Mouse (Mus musculus) CH12.LX (cell line): Measurements from ENCODE around the gene Cck. TPM values are rescaled to one million over a fixed set of nuclear protein-coding genes. Genes with fewer than 3 reads are reported as not detected.
"Not testable (repeated sequence)": the region's sequence is repeated elsewhere in the genome, so short reads cannot be mapped to it uniquely, and the experiment has no call there.

ENCODE experiments used
- DNase-seq: peaks from one replicate; pipeline ENCODE4 v3.0.0-alpha.2; 2013; ENCODE audit errors: extremely low read depth
- H3K27ac ChIP-seq: 2 replicates; pipeline ENCODE4 v1.5.1; 2012; ENCODE audit warnings: low read depth, mild to moderate bottlenecking, control low read depth, moderate library complexity; ENCODE audit not compliant: insufficient read depth
- H3K27me3 ChIP-seq: replicated peaks from 2 replicates; pipeline ENCODE3; 2012; ENCODE audit warnings: inconsistent platforms
- H3K36me3 ChIP-seq, 2 experiments: replicated peaks in 1 of 2; 2 replicates each; pipeline versions ENCODE3 to v1.6.1; 2012; ENCODE audit warnings: inconsistent platforms in 1 of 2, low read length in 1 of 2, mild to moderate bottlenecking in 1 of 2, mixed read lengths in 1 of 2, moderate library complexity in 1 of 2; ENCODE audit not compliant: control insufficient read depth in 1 of 2, insufficient read depth in 1 of 2
- H3K4me1 ChIP-seq, 2 experiments: 2 replicates each; pipeline ENCODE4 v1.6.1; 2012; ENCODE audit warnings: inconsistent platforms in 1 of 2, moderate library complexity in 1 of 2; ENCODE audit not compliant: insufficient read depth in 2 of 2, control insufficient read depth in 1 of 2
- H3K4me2 ChIP-seq: 2 replicates; pipeline ENCODE4 v1.6.1; 2012; ENCODE audit warnings: low read depth, mild to moderate bottlenecking, control low read depth; ENCODE audit not compliant: poor library complexity, insufficient read depth, severe bottlenecking
- H3K4me3 ChIP-seq, 3 experiments: fragments of 150-350 bp in 1 of 3; sonication (generic) in 1 of 3; replicated peaks in 1 of 3; 2 replicates each; pipeline versions ENCODE3 to v1.5.1; 2011 to 2012; ENCODE audit warnings: low read depth in 2 of 3, low read length in 2 of 3, mild to moderate bottlenecking in 2 of 3, moderate library complexity in 2 of 3, control low read depth in 1 of 3, improper control_type of control experiment in 1 of 3, inconsistent platforms in 1 of 3, mixed read lengths in 1 of 3; ENCODE audit not compliant: poor library complexity in 1 of 3
- H3K79me2 ChIP-seq: replicated peaks from 2 replicates; pipeline ENCODE4 v1.6.1; 2012; ENCODE audit warnings: mild to moderate bottlenecking, moderate library complexity; ENCODE audit not compliant: control insufficient read depth, poor library complexity, insufficient read depth, severe bottlenecking; ENCODE audit errors: extremely low read depth
- H3K9ac ChIP-seq: 2 replicates; pipeline ENCODE4 v1.6.1; 2012; ENCODE audit warnings: low read depth, mild to moderate bottlenecking, control low read depth, moderate library complexity; ENCODE audit not compliant: insufficient read depth
- H3K9me3 ChIP-seq: replicated peaks from 2 replicates; pipeline ENCODE3; 2012; ENCODE audit warnings: low read length, inconsistent platforms, mixed read lengths
- CHD1 ChIP-seq: IDR thresholded peaks from 2 replicates; pipeline ENCODE4 v1.6.1; 2012; ENCODE audit warnings: low read depth, low read length, improper control_type of control experiment, inconsistent platforms
- E2F4 ChIP-seq: IDR thresholded peaks from 2 replicates; pipeline ENCODE4 v1.6.1; 2011; ENCODE audit warnings: low read depth, low read length, improper control_type of control experiment; ENCODE audit not compliant: insufficient replicate concordance
- EP300 ChIP-seq: IDR thresholded peaks from 2 replicates; pipeline ENCODE4 v1.6.1; 2011; ENCODE audit warnings: low read length, improper control_type of control experiment
- HCFC1 ChIP-seq: IDR thresholded peaks from 2 replicates; pipeline ENCODE4 v1.6.1; 2012; ENCODE audit warnings: low read depth, mild to moderate bottlenecking, inconsistent platforms, low read length, improper control_type of control experiment
- KAT2A ChIP-seq: IDR thresholded peaks from 2 replicates; pipeline ENCODE4 v1.6.1; 2012; ENCODE audit warnings: low read length, improper control_type of control experiment, inconsistent platforms; ENCODE audit not compliant: insufficient replicate concordance
- MAFK ChIP-seq: IDR thresholded peaks from 2 replicates; pipeline ENCODE4 v1.6.1; 2011; ENCODE audit warnings: low read length, improper control_type of control experiment; ENCODE audit not compliant: insufficient replicate concordance
- MAX ChIP-seq: IDR thresholded peaks from 2 replicates; pipeline ENCODE4 v1.6.1; 2011; ENCODE audit warnings: low read length, improper control_type of control experiment
- MAZ ChIP-seq: IDR thresholded peaks from 2 replicates; pipeline ENCODE4 v1.6.1; 2012; ENCODE audit warnings: low read depth, mild to moderate bottlenecking, inconsistent platforms, low read length, improper control_type of control experiment, moderate library complexity
- MEF2A ChIP-seq: IDR thresholded peaks from 2 replicates; pipeline ENCODE4 v1.6.1; 2014; ENCODE audit warnings: low read depth, mild to moderate bottlenecking, inconsistent platforms, low read length, improper control_type of control experiment, borderline replicate concordance
- MYC ChIP-seq: IDR thresholded peaks from 2 replicates; pipeline ENCODE4 v1.6.1; 2011; ENCODE audit warnings: low read depth, mild to moderate bottlenecking, improper control_type of control experiment, low read length
- NRF1 ChIP-seq: IDR thresholded peaks from 2 replicates; pipeline ENCODE4 v1.6.1; 2014; ENCODE audit warnings: low read depth, mild to moderate bottlenecking, inconsistent platforms, low read length, improper control_type of control experiment, moderate library complexity
- PAX5 ChIP-seq: IDR thresholded peaks from 2 replicates; pipeline ENCODE4 v1.6.1; 2012; ENCODE audit warnings: low read length, inconsistent platforms, mixed read lengths
- POLR2AphosphoS2 ChIP-seq: IDR thresholded peaks from 2 replicates; pipeline ENCODE4 v1.6.1; 2011; ENCODE audit warnings: low read depth, low read length, improper control_type of control experiment
- RCOR1 ChIP-seq: conservative IDR thresholded peaks from 2 replicates; pipeline ENCODE4 v1.6.1; 2012; ENCODE audit warnings: low read depth, mild to moderate bottlenecking, inconsistent platforms, low read length, improper control_type of control experiment
- SIN3A ChIP-seq: IDR thresholded peaks from 2 replicates; pipeline ENCODE4 v1.6.1; 2012; ENCODE audit warnings: low read length, improper control_type of control experiment, inconsistent platforms
- TBP ChIP-seq: conservative IDR thresholded peaks from 2 replicates; pipeline ENCODE4 v1.6.1; 2011; ENCODE audit warnings: low read depth, low read length, improper control_type of control experiment
- TCF12 ChIP-seq: IDR thresholded peaks from 2 replicates; pipeline ENCODE4 v1.6.1; 2014; ENCODE audit warnings: low read depth, mild to moderate bottlenecking, inconsistent platforms, low read length, improper control_type of control experiment
- ZMIZ1 ChIP-seq: IDR thresholded peaks from 2 replicates; pipeline ENCODE4 v1.6.1; 2012; ENCODE audit warnings: low read depth, mild to moderate bottlenecking, inconsistent platforms, low read length, improper control_type of control experiment
- dilution Hi-C: fragments of 300-500 bp; cut with MboI; formaldehyde crosslinking; loops from 2 replicates; pipeline ENCODE4 v1.14.3; 2020; ENCODE audit warnings: low sequenced_read_pairs; ENCODE audit not compliant: extremely low pct_unique_long_range_greater_than_20kb, extremely low pct_ligation_motif_present
- in situ Hi-C: fragments of 300-500 bp; cut with MboI; formaldehyde crosslinking; loops from 3 replicates; pipeline ENCODE4 v1.14.3; 2019; ENCODE audit warnings: low sequenced_read_pairs, low pct_ligation_motif_present, low pct_unique_long_range_greater_than_20kb, mixed read lengths
- polyA plus RNA-seq: library from polyadenylated mRNA; unstranded; fragments of >175 nt; gene quantifications from 2 replicates; pipeline ENCODE4 v1.2.1, GENCODE M21; 2012; ENCODE audit warnings: low read depth; ENCODE audit not compliant: insufficient read length
- total RNA-seq, 2 experiments: library from RNA; depleted of rRNA; stranded (reverse); fragments of 300-350 nt in 1 of 2; fragments of >200 nt in 1 of 2; gene quantifications; 2 replicates each; pipeline ENCODE4 v1.2.3; 2012 to 2014

Gene Cck
- total and polyA plus RNA-seq, 3 experiments, result not detected

DNA sequence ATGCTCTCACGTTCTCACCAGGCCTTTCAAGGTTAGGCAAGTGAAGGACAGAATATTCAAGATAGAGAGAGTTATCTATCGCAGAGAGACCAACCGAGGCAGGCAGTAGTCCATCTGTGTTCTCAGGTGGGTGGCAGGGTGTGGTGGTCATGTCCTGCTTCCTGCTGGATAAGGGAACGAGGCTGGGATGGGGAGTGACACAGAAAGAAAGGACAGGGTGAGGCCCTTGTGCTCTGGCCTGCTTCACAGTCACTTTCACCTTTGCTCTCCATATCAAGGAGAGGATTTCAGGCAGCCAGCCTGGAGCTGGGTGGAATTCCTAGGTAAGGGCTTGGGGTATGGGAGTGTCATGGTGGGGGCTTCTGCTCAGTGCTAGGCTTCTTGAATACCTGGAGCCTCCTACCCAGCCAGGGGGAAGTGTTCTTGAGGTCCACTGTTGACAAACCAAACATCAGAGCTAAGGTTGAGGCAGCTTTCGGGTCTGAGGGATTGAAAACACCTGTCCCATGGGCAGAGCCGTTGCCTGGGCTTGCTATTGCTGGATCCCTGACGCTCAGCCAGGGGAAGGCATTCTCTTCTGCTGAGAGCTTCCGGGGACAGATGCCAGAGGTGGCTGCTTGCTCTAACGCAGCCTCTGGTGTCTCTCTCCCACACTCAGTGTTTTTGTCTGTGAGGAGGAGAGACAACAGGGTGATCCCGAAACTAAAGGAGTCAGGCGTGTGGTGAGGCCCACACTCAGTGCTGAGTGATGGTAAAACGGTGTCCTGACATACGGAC, 38.6 kb downstream of the Cck start:
- Histone ChIP-seq H3K9ac (no peak overlapping the region), H3K4me3 (no peak overlapping the region), H3K4me2 (no peak overlapping the region)
- in situ Hi-C loops, result loop anchor here (10.0 kb wide), 1 partner anchor 202 kb away; no protein-coding TSS in a partner anchor
- no peak for DNase-seq
- TF ChIP-seq TBP (no peak), HCFC1 (no peak), MYC (no peak), EP300 (no peak), E2F4 (no peak), POLR2AphosphoS2 (no peak), MEF2A (no peak), RCOR1 (no peak), PAX5 (no peak), MAZ (no peak), SIN3A (no peak), MAX (no peak), NRF1 (no peak), KAT2A (no peak), MAFK (no peak), CHD1 (no peak), ZMIZ1 (no peak), TCF12 (no peak)
- TF ChIP-seq, all 38 proteins: peak for 0
- no peaks in the 10 kb centered on the region for H3K79me2 ChIP-seq
- no peaks in the 10 kb centered on the region for H3K9me3 ChIP-seq
- no peak overlapping the region for H3K27ac ChIP-seq
- no peaks in the 10 kb centered on the region for H3K27me3 ChIP-seq
- H3K36me3 ChIP-seq, result peaks cover 54 to 93% of the 10 kb centered on the region in 2 experiments
- dilution Hi-C loops, result no loop called here
- no peaks in the 10 kb centered on the region for H3K4me1 ChIP-seq

DNA sequence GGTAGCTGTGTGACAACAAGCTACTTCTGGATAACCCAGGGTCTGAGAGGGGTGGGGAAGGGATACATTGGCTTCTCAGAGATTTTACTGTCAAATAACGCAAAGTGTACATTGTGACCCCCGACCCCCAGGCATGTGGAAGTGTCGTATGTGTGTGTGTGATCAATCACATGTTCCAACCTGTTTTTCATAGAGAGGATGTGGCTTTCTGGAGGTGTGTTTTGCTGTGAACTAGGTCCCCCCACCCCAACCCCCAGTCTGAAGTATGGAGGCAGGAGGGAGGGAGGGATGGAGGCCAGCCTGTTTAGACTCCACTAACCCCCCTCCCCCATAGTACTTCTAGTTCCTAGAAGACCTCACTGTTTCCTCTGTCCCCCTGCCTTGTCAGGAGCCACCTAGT, 40.6 kb downstream of the Cck start:
- in situ Hi-C loops (loop anchor here (10.0 kb wide), 1 partner anchor 200 kb away; no protein-coding TSS in a partner anchor), dilution Hi-C loops (no loop called here)
- H3K36me3 ChIP-seq, result peaks cover 46 to 92% of the 10 kb centered on the region in 2 experiments
- no peak for TF ChIP-seq NRF1
- H3K4me1 ChIP-seq, result no peaks in the 10 kb centered on the region
- no peak overlapping the region for H3K4me2 ChIP-seq
- H3K27ac ChIP-seq, result no peak overlapping the region
- DNase-seq, result no peak
- no peaks in the 10 kb centered on the region for H3K9me3 ChIP-seq
- no peaks in the 10 kb centered on the region for H3K79me2 ChIP-seq
- H3K4me3 ChIP-seq, result no peak overlapping the region
- H3K27me3 ChIP-seq, result no peaks in the 10 kb centered on the region
- H3K9ac ChIP-seq, result no peak overlapping the region

DNA sequence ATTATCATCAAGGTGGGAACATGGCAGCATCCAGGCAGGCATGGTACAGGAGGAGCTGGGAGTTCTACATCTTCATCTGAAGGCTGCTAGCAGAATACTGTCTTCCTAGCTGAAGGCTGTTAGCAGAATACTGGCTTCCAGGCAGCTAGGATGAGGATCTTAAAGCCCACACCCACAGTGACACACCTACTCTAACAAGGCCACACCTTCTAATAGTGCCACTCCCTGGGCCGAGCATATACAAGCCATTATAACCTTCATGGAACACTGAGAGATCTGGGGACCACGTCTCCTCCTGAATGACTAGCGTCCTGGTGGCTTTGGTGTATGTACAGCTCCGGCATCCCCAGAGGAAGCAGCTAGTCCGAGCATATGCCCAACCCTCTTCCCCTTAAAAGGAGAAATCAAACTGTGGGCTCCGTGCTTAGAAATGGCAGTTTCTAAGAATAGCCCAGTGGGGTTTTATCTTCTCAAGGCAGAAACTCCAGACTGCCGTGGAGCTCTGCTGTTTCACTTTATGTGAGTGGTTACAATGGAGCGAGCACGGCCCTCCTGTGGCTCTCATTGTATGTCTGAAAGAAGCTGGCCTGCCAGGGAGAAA, 43.1 kb downstream of the Cck start:
- H3K9ac ChIP-seq, dilution Hi-C loops, H3K79me2 ChIP-seq, H3K27ac ChIP-seq, DNase-seq, H3K4me2 ChIP-seq, H3K4me3 ChIP-seq, H3K27me3 ChIP-seq, H3K4me1 ChIP-seq, H3K9me3 ChIP-seq: not testable (repeated sequence)
- in situ Hi-C loops, result loop anchor here (10.0 kb wide), 1 partner anchor 198 kb away; no protein-coding TSS in a partner anchor
- peaks cover 50 to 95% of the 10 kb centered on the region in 2 experiments for H3K36me3 ChIP-seq
